Mouse (Mus musculus): ENCODE measurements around the gene Irf4. TPM values are rescaled to one million over a fixed set of nuclear protein-coding genes. Genes with fewer than 3 reads are reported as not detected.

The Irf4 gene
- polyA plus RNA-seq, 1 experiment = 5.0 TPM

- Histone ChIP-seq H3K4me1 (ENCODE audit: control insufficient read depth, insufficient read depth, insufficient read length, low read length) (0 out of 2 replicates have a peak, but pooled peaks cover 2% of the 10 kb centered on the region), H3K36me3 (ENCODE audit: control insufficient read depth, insufficient read depth, low read length) (no peaks in the 10 kb centered on the region), H3K27ac (ENCODE audit: insufficient read depth, low read depth, low read length) (no peak overlapping the region), H3K4me3 (ENCODE audit: low read depth, low read length) (no peak overlapping the region), H3K27me3 (ENCODE audit: control insufficient read depth, insufficient read depth, low read length) (no peaks in the 10 kb centered on the region)
- 82% methylated on average over 6 of the region's 6 CpGs for WGBS
- no peak for TF ChIP-seq CTCF (IDR thresholded peaks at IDR 0.05; ENCODE audit: extremely low read depth, insufficient read length, insufficient replicate concordance, low read depth, low read length)
- TF ChIP-seq POLR2A (IDR thresholded peaks at IDR 0.05; ENCODE audit: low read depth, low read length) = no peak
These were observed 18.6 kb downstream of the Irf4 start for GRCm38 (mm10) chr13:30767477-30768127.

- WGBS = 70% methylated on average over 2 of the region's 2 CpGs
These were observed 27.0 kb downstream of the Irf4 start for GRCm38 (mm10) chr13:30776021-30776420.

GRCm38 (mm10) chr13:30777678-30778179 lies 28.7 kb downstream of the Irf4 start:
- 35% methylated on average over 11 of the region's 11 CpGs for WGBS

More at GRCm38 (mm10) chr13:30776021-30776420, 27.0 kb downstream of the Irf4 start:
- Histone ChIP-seq H3K27me3 (ENCODE audit: control insufficient read depth, insufficient read depth, low read length) (no peaks in the 10 kb centered on the region), H3K27ac (ENCODE audit: insufficient read depth, low read depth, low read length) (no peak overlapping the region), H3K36me3 (ENCODE audit: control insufficient read depth, insufficient read depth, low read length) (no peaks in the 10 kb centered on the region), H3K4me3 (ENCODE audit: low read depth, low read length) (no peak overlapping the region), H3K4me1 (ENCODE audit: control insufficient read depth, insufficient read depth, insufficient read length, low read length) (no peaks in the 10 kb centered on the region)
- TF ChIP-seq CTCF (IDR thresholded peaks at IDR 0.05; ENCODE audit: extremely low read depth, insufficient read length, insufficient replicate concordance, low read depth, low read length) = no peak
- TF ChIP-seq POLR2A (IDR thresholded peaks at IDR 0.05; ENCODE audit: low read depth, low read length) = no peak

GRCm38 (mm10) chr13:30781905-30782304 lies 32.9 kb downstream of the Irf4 start:
- TF ChIP-seq CTCF (IDR thresholded peaks at IDR 0.05; ENCODE audit: extremely low read depth, insufficient read length, insufficient replicate concordance, low read depth, low read length) = no peak
- H3K36me3 ChIP-seq (ENCODE audit: control insufficient read depth, insufficient read depth, low read length) = no peaks in the 10 kb centered on the region
- H3K27me3 ChIP-seq (ENCODE audit: control insufficient read depth, insufficient read depth, low read length) = no peaks in the 10 kb centered on the region
- WGBS = 21% methylated on average over 2 of the region's 2 CpGs
- no peak overlapping the region for H3K27ac ChIP-seq (ENCODE audit: insufficient read depth, low read depth, low read length)
- no peak overlapping the region for H3K4me3 ChIP-seq (ENCODE audit: low read depth, low read length)
- H3K4me1 ChIP-seq (ENCODE audit: control insufficient read depth, insufficient read depth, insufficient read length, low read length) = no peaks in the 10 kb centered on the region

More at GRCm38 (mm10) chr13:30777678-30778179, 28.7 kb downstream of the Irf4 start:
- Histone ChIP-seq H3K4me3 (ENCODE audit: low read depth, low read length) (no peak overlapping the region), H3K36me3 (ENCODE audit: control insufficient read depth, insufficient read depth, low read length) (no peaks in the 10 kb centered on the region), H3K27ac (ENCODE audit: insufficient read depth, low read depth, low read length) (no peak overlapping the region), H3K27me3 (ENCODE audit: control insufficient read depth, insufficient read depth, low read length) (no peaks in the 10 kb centered on the region), H3K4me1 (ENCODE audit: control insufficient read depth, insufficient read depth, insufficient read length, low read length) (no peaks in the 10 kb centered on the region)
- TF ChIP-seq POLR2A (IDR thresholded peaks at IDR 0.05; ENCODE audit: low read depth, low read length) (no peak), CTCF (IDR thresholded peaks at IDR 0.05; ENCODE audit: extremely low read depth, insufficient read length, insufficient replicate concordance, low read depth, low read length) (no peak)

- no peak for TF ChIP-seq CTCF (IDR thresholded peaks at IDR 0.05; ENCODE audit: extremely low read depth, insufficient read length, insufficient replicate concordance, low read depth, low read length)
- no peak for TF ChIP-seq POLR2A (IDR thresholded peaks at IDR 0.05; ENCODE audit: low read depth, low read length)
- Histone ChIP-seq H3K27ac (ENCODE audit: insufficient read depth, low read depth, low read length) (no peak overlapping the region), H3K36me3 (ENCODE audit: control insufficient read depth, insufficient read depth, low read length) (no peaks in the 10 kb centered on the region), H3K27me3 (ENCODE audit: control insufficient read depth, insufficient read depth, low read length) (no peaks in the 10 kb centered on the region), H3K4me3 (ENCODE audit: low read depth, low read length) (no peak overlapping the region), H3K4me1 (ENCODE audit: control insufficient read depth, insufficient read depth, insufficient read length, low read length) (no peaks in the 10 kb centered on the region)
- WGBS = 46% methylated on average over 8 of the region's 8 CpGs
These were observed 33.4 kb downstream of the Irf4 start for GRCm38 (mm10) chr13:30782419-30782818.

GRCm38 (mm10) chr13:30785423-30786040 lies 36.5 kb downstream of the Irf4 start:
- TF ChIP-seq POLR2A (IDR thresholded peaks at IDR 0.05; ENCODE audit: low read depth, low read length) (no peak), CTCF (IDR thresholded peaks at IDR 0.05; ENCODE audit: extremely low read depth, insufficient read length, insufficient replicate concordance, low read depth, low read length) (no peak)
- Histone ChIP-seq H3K4me1 (ENCODE audit: control insufficient read depth, insufficient read depth, insufficient read length, low read length) (no peaks in the 10 kb centered on the region), H3K27ac (ENCODE audit: insufficient read depth, low read depth, low read length) (no peak overlapping the region), H3K27me3 (ENCODE audit: control insufficient read depth, insufficient read depth, low read length) (no peaks in the 10 kb centered on the region), H3K4me3 (ENCODE audit: low read depth, low read length) (no peak overlapping the region), H3K36me3 (ENCODE audit: control insufficient read depth, insufficient read depth, low read length) (no peaks in the 10 kb centered on the region)
- 86% methylated on average over 4 of the region's 4 CpGs for WGBS

GRCm38 (mm10) chr13:30786235-30787035 lies 37.4 kb downstream of the Irf4 start:
- TF ChIP-seq CTCF (IDR thresholded peaks at IDR 0.05; ENCODE audit: extremely low read depth, insufficient read length, insufficient replicate concordance, low read depth, low read length) (no peak), POLR2A (IDR thresholded peaks at IDR 0.05; ENCODE audit: low read depth, low read length) (no peak)
- H3K4me3 ChIP-seq (ENCODE audit: low read depth, low read length) = no peak overlapping the region
- no peaks in the 10 kb centered on the region for H3K36me3 ChIP-seq (ENCODE audit: control insufficient read depth, insufficient read depth, low read length)
- H3K27me3 ChIP-seq (ENCODE audit: control insufficient read depth, insufficient read depth, low read length) = no peaks in the 10 kb centered on the region
- WGBS = 71% methylated on average over 5 of the region's 5 CpGs
- no peak overlapping the region for H3K27ac ChIP-seq (ENCODE audit: insufficient read depth, low read depth, low read length)
- H3K4me1 ChIP-seq (ENCODE audit: control insufficient read depth, insufficient read depth, insufficient read length, low read length) = no peaks in the 10 kb centered on the region

Measured in small intestine, adult 2 months (tissue).